Mouse (Mus musculus) kidney, postnatal 0 days (tissue): ENCODE measurements around the gene Mup6. TPM values are rescaled to one million over a fixed set of nuclear protein-coding genes. Genes with fewer than 3 reads are reported as not detected.

Source experiments
- ATAC-seq: fragments of 200-750 bp; cut with Nextera tagmentation; replicated peaks from 2 replicates; pipeline ENCODE4 v1.8.0; 2017; ENCODE audit warnings: low read depth, moderate number of reproducible peaks, moderate TSS enrichment, moderate library complexity; ENCODE audit not compliant: low FRiP score
- DNase-seq: peaks from one replicate; pipeline ENCODE4 v3.0.0-alpha.2; 2016; ENCODE audit warnings: low spot score
- H3K27ac ChIP-seq: fragments of 300-500 bp; sonication (generic); 2 replicates; pipeline ENCODE4 v1.5.1; 2014; ENCODE audit warnings: mild to moderate bottlenecking
- H3K27me3 ChIP-seq: fragments of 300-500 bp; sonication (generic); 2 replicates; pipeline ENCODE4 v1.6.1; 2014; ENCODE audit warnings: low read length, mixed read lengths; ENCODE audit not compliant: insufficient read depth
- H3K36me3 ChIP-seq: fragments of 300-500 bp; sonication (generic); 2 replicates; pipeline ENCODE4 v1.6.1; 2014; ENCODE audit warnings: low read length, mixed read lengths; ENCODE audit not compliant: insufficient read depth
- H3K4me1 ChIP-seq: fragments of 300-500 bp; sonication (generic); replicated peaks from 2 replicates; pipeline ENCODE4 v1.6.1; 2014; ENCODE audit warnings: antibody characterized with exemption, low read length, mixed read lengths; ENCODE audit not compliant: insufficient read depth
- H3K4me2 ChIP-seq: fragments of 300-500 bp; sonication (generic); 2 replicates; pipeline ENCODE4 v1.6.1; 2014; ENCODE audit warnings: mild to moderate bottlenecking, low read length, moderate library complexity, mixed read lengths
- H3K4me3 ChIP-seq: fragments of 300-500 bp; sonication (generic); replicated peaks from 2 replicates; pipeline ENCODE4 v1.5.1; 2014; ENCODE audit warnings: low read depth, low read length
- H3K9ac ChIP-seq: fragments of 300-500 bp; sonication (generic); 2 replicates; pipeline ENCODE4 v1.6.1; 2014; ENCODE audit warnings: low read depth, low read length
- H3K9me3 ChIP-seq: fragments of 300-500 bp; sonication (generic); replicated peaks from 2 replicates; pipeline ENCODE4 v1.6.1; 2016; ENCODE audit warnings: low read length, inconsistent platforms, mixed read lengths
- CTCF ChIP-seq: IDR thresholded peaks from 2 replicates; pipeline ENCODE4 v1.5.1; 2016; ENCODE audit warnings: antibody characterized with exemption, low read depth, mild to moderate bottlenecking, moderate library complexity
- WGBS: fragments of 180-500 bp; shearing (Covaris S2); extraction: QIAGEN DNeasy Blood & Tissue Kit; methylation state at CpG from one replicate; pipeline ENCODE4 v1.1.7; 2014; 5-methylcytosine and 5-hydroxymethylcytosine counted together
- polyA plus RNA-seq: library from polyadenylated mRNA; unstranded; fragments of >200 nt; fragmentation: Nextera tagmentation; extraction: Ambion mirVana; gene quantifications from 2 replicates; pipeline ENCODE4 v1.2.1, GENCODE M21; 2015

The Mup6 gene
- not detected in 2 replicates for polyA plus RNA-seq

GRCm38 (mm10) chr4:59963405-59964344 lies at the start of gene Mup6:
TSS of gene Mup6 (plus strand) at chr4:59964294.
- Histone ChIP-seq H3K9ac (no peak within 1 kb of the TSS), H3K4me3 (no peak within 1 kb of the TSS), H3K27me3 (no peaks in the 10 kb centered on the region), H3K27ac (no peak within 1 kb of the TSS), H3K9me3 (no peaks in the 10 kb centered on the region), H3K4me2 (no peak within 1 kb of the TSS), H3K4me1 (no peaks in the 10 kb centered on the region), H3K36me3 (no peaks in the 10 kb centered on the region)
- WGBS: 42% methylated on average over 3 of the region's 3 CpGs
- ATAC-seq: no peak
- no peak for TF ChIP-seq CTCF
- no peak for DNase-seq

DNA sequence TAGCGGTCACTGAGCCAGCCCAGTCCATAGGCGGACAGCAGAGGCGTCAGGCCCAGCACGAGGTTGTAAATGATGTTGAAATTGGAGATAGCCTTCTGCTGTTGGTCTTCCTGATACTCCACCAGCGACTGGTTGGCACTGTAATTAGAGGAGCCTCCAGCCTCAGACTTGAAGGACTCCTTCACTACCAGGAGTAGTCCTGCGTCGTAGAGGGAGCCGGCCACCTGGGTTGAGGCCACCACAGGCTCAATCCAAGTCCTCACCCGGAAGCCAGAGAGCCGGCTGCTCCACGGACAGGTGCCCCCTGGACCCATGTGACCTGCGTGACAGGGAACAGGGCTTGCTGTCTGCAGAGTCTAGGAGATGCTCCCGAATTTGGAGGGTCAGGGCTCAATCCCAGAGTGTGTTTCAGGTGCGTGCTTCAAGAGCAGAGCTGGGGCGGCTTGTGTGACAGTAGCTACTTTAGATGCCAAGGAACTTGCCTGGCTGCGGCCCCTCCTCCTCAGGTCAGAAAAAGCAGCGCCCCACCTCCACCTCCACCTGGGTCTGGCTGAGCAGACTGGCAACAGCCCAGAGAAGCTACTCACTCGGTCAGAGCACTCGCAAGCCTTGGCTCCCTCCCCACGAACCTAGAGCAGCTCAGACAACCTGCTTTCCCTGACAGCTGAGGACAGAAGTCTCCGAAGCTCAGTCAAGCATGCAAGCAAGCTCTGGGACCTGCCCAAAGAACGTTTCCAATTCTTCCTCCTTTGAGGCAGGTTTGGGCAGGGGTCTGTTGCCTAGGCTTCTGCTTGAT lies 49.3 kb upstream of the Mup6 start, which contains the start of gene Slc46a2:
Gene Slc46a2, minus strand, starts transcription at position 449 of the 796 bp plus-strand sequence.
- Histone ChIP-seq H3K4me2 (peak within 1 kb of the TSS; percentile 35; the same call in 1 of the 2 replicates), H3K9me3 (no peaks in the 10 kb centered on the region), H3K27ac (no peak within 1 kb of the TSS), H3K36me3 (no peaks in the 10 kb centered on the region), H3K4me3 (no peak within 1 kb of the TSS), H3K27me3 (no peaks in the 10 kb centered on the region), H3K9ac (no peak within 1 kb of the TSS), H3K4me1 (no peaks in the 10 kb centered on the region)
- TF ChIP-seq CTCF: no peak
- WGBS: 15% methylated on average over 22 of the region's 22 CpGs
- DNase-seq: peak; percentile 6
- ATAC-seq: peak; percentile 43; the same call in 1 of the 2 replicates

DNA sequence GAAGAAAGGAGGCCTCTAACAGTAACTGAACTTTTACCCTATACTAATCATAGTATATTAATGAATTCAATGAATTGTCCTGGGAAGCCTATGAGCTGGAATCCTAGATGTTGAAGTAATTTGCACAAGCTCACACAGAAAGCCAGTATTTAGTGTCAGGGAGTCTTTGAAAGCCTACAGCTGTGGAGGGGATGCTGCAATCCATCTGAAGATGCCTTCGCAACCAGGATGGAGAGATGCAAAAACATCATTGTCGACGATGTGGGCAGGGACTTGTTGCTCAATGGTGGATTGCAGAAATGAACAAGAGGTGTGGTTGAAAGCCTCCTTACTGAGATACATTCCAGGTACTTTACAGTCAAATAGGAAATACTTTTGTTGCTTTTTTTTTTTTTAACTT lies 46.1 kb upstream of the Mup6 start:
- H3K27ac ChIP-seq: no peak overlapping the region
- no peaks in the 10 kb centered on the region for H3K9me3 ChIP-seq
- no peaks in the 10 kb centered on the region for H3K27me3 ChIP-seq
- 88% methylated on average over 3 of the region's 3 CpGs for WGBS
- no peak for ATAC-seq
- TF ChIP-seq CTCF: no peak
- H3K36me3 ChIP-seq: no peaks in the 10 kb centered on the region
- no peak for DNase-seq
- H3K4me3 ChIP-seq: no peak overlapping the region
- no peak overlapping the region for H3K9ac ChIP-seq
- no peaks in the 10 kb centered on the region for H3K4me1 ChIP-seq
- H3K4me2 ChIP-seq: no peak overlapping the region

DNA sequence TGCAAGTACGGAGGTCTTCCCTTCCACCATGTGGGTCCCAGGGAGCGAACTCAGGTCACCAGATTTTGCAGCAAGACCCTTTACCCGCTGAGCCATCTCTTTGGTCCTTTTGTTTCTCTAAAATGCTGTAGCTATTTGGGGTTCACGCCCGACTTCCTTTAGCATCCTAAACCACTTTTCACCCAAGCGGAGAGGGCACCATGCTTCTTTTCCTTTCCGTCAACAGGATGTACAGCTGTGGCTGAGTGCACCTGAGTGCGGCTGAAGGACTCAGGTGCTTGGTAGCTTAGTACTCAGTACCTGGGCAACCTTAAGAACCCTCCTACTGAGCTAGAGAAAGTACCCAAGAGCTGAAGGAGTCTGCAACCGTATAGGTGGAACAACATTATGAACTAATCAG lies 39.0 kb upstream of the Mup6 start:
- no peak for ATAC-seq
- WGBS: 76% methylated on average over 9 of the region's 9 CpGs

GRCm38 (mm10) chr4:59927666-59928065 lies 36.4 kb upstream of the Mup6 start:
- Histone ChIP-seq H3K27me3 (no peaks in the 10 kb centered on the region), H3K4me3 (no peak overlapping the region), H3K9me3 (no peaks in the 10 kb centered on the region), H3K4me1 (no peaks in the 10 kb centered on the region), H3K27ac (no peak overlapping the region), H3K4me2 (no peak overlapping the region), H3K36me3 (no peaks in the 10 kb centered on the region), H3K9ac (no peak overlapping the region)
- ATAC-seq (no peak), DNase-seq (no peak)
- TF ChIP-seq CTCF: no peak
- WGBS: 62% methylated on average over 3 of the region's 3 CpGs

More for the DNA sequence above, 39.0 kb upstream of the Mup6 start:
- no peak for DNase-seq
- no peak overlapping the region for H3K27ac ChIP-seq
- no peaks in the 10 kb centered on the region for H3K27me3 ChIP-seq
- no peak overlapping the region for H3K4me3 ChIP-seq
- no peak overlapping the region for H3K4me2 ChIP-seq
- H3K36me3 ChIP-seq: no peaks in the 10 kb centered on the region
- H3K9ac ChIP-seq: no peak overlapping the region
- TF ChIP-seq CTCF: no peak
- no peaks in the 10 kb centered on the region for H3K9me3 ChIP-seq
- no peaks in the 10 kb centered on the region for H3K4me1 ChIP-seq

- Histone ChIP-seq H3K4me3 (no peak overlapping the region), H3K27ac (no peak overlapping the region), H3K9me3 (no peaks in the 10 kb centered on the region), H3K36me3 (no peaks in the 10 kb centered on the region), H3K9ac (no peak overlapping the region), H3K4me1 (no peaks in the 10 kb centered on the region), H3K4me2 (no peak overlapping the region), H3K27me3 (no peaks in the 10 kb centered on the region)
- ATAC-seq: peak; percentile 74
- peak; percentile 84 for TF ChIP-seq CTCF
- peak; percentile 81 for DNase-seq
- WGBS: 23% methylated on average over 6 of the region's 6 CpGs
These were observed 35.7 kb upstream of the Mup6 start for GRCm38 (mm10) chr4:59928347-59928746.
